Mouse (Mus musculus): ENCODE data around the gene Ptpn13. TPM values are rescaled to one million over a fixed set of nuclear protein-coding genes. Genes with fewer than 3 reads are reported as not detected.

Ptpn13 gene
- total RNA-seq, 2 experiments from 2014 or later, result 6.1 to 7.0 TPM

GRCm38 (mm10) chr5:103628499-103628898, 203.5 kb downstream of the Ptpn13 start:
- intact Hi-C loops (cut with DNase I), result no loop called here
- DNase-seq, result no peak

GRCm38 (mm10) chr5:103629111-103629764, 204.2 kb downstream of the Ptpn13 start, which contains the start of gene Slc10a6:
Gene Slc10a6, minus strand, starts transcription at chr5:103629403.
- DNase-seq, result peak; percentile 86 to 89
- intact Hi-C loops (cut with DNase I), result no loop called here

GRCm38 (mm10) chr5:103629854-103630580, 205.0 kb downstream of the Ptpn13 start:
- intact Hi-C loops (cut with DNase I), result no loop called here
- DNase-seq, result peak; percentile 41 to 47

- intact Hi-C loops (cut with DNase I), result no loop called here
- DNase-seq, result no peak
Observed at GRCm38 (mm10) chr5:103637162-103637561, 212.2 kb downstream of the Ptpn13 start.

GRCm38 (mm10) chr5:103644167-103644566, 219.2 kb downstream of the Ptpn13 start:
- intact Hi-C loops (cut with DNase I), result no loop called here
- no peak for DNase-seq

GRCm38 (mm10) chr5:103647320-103647719, 222.3 kb downstream of the Ptpn13 start:
- intact Hi-C loops (cut with DNase I), result no loop called here
- DNase-seq, result no peak

Other genes with a start within 250 kb of the Ptpn13 start
- gene Mapk10, start 213.9 kb upstream of the Ptpn13 start, total RNA-seq (2021), result 10 to 100 TPM; 36.0 to 36.2 TPM
- gene Slc10a6, start 204.2 kb downstream of the Ptpn13 start, total RNA-seq (2021), result 1 to 10 TPM; 5.2 to 8.0 TPM
- gene 1700016H13Rik, start 230.8 kb downstream of the Ptpn13 start, total RNA-seq (2021), result not detected